Mouse (Mus musculus): ENCODE measurements at regions not wholly inside any gene's neighbourhood (a gene's known extent, or its start where the extent isn't known, plus 50 kb on each side); places are given as distances from the start of the nearest gene placed in this dataset.

- H3K9me3 ChIP-seq (replicated peaks): no peaks in the 10 kb centered on the region
- H3K36me3 ChIP-seq (replicated peaks): no peaks in the 10 kb centered on the region
- DNase-seq (ENCODE audit: low spot score) (no peak), ATAC-seq (ENCODE audit: extremely low read depth, insufficient number of reproducible peaks, low FRiP score, poor library complexity, severe bottlenecking) (no peak)
- no peak overlapping the region for H3K4me3 ChIP-seq (ENCODE audit: low read depth, low read length)
- no peaks in the 10 kb centered on the region for H3K27me3 ChIP-seq (ENCODE audit: insufficient read depth, low read length)
- no peaks in the 10 kb centered on the region for H3K4me1 ChIP-seq (ENCODE audit: insufficient read depth, low read depth, low read length)
- TF ChIP-seq GATA1 (IDR thresholded peaks at IDR 0.05; ENCODE audit: borderline replicate concordance, low read length) (no peak), CTCF (IDR thresholded peaks at IDR 0.05; ENCODE audit: low read depth, low read length) (no peak), TAL1 (conservative IDR thresholded peaks at IDR 0.05; ENCODE audit: low read depth, low read length) (no peak), GATA2 (IDR thresholded peaks at IDR 0.05; ENCODE audit: borderline replicate concordance, low read depth, low read length) (no peak), POLR2AphosphoS5 (IDR thresholded peaks at IDR 0.05; ENCODE audit: insufficient replicate concordance, low read depth, low read length) (no peak)
These were observed 99.1 kb downstream of the Tmem170b start for GRCm38 (mm10) chr13:41704806-41705205.

- Histone ChIP-seq H3K27me3 (ENCODE audit: insufficient read depth, low read length) (no peaks in the 10 kb centered on the region), H3K4me3 (ENCODE audit: low read depth, low read length) (no peak overlapping the region), H3K36me3 (replicated peaks) (no peaks in the 10 kb centered on the region), H3K4me1 (ENCODE audit: insufficient read depth, low read depth, low read length) (no peaks in the 10 kb centered on the region), H3K9me3 (replicated peaks) (no peaks in the 10 kb centered on the region)
- TF ChIP-seq GATA1 (IDR thresholded peaks at IDR 0.05; ENCODE audit: borderline replicate concordance, low read length): no peak
- TF ChIP-seq POLR2AphosphoS5 (IDR thresholded peaks at IDR 0.05; ENCODE audit: insufficient replicate concordance, low read depth, low read length): no peak
- TF ChIP-seq CTCF (IDR thresholded peaks at IDR 0.05; ENCODE audit: low read depth, low read length): no peak
- no peak for TF ChIP-seq TAL1 (conservative IDR thresholded peaks at IDR 0.05; ENCODE audit: low read depth, low read length)
- no peak for TF ChIP-seq GATA2 (IDR thresholded peaks at IDR 0.05; ENCODE audit: borderline replicate concordance, low read depth, low read length)
- DNase-seq (ENCODE audit: low spot score) (no peak), ATAC-seq (ENCODE audit: extremely low read depth, insufficient number of reproducible peaks, low FRiP score, poor library complexity, severe bottlenecking) (no peak)
These were observed 99.9 kb downstream of the Tmem170b start for GRCm38 (mm10) chr13:41705636-41706035.

GRCm38 (mm10) chr13:41707811-41708210, 102.1 kb downstream of the Tmem170b start:
- ATAC-seq (ENCODE audit: extremely low read depth, insufficient number of reproducible peaks, low FRiP score, poor library complexity, severe bottlenecking) (no peak), DNase-seq (ENCODE audit: low spot score) (no peak)
- Histone ChIP-seq H3K4me1 (ENCODE audit: insufficient read depth, low read depth, low read length) (no peaks in the 10 kb centered on the region), H3K9me3 (replicated peaks) (no peaks in the 10 kb centered on the region), H3K27me3 (ENCODE audit: insufficient read depth, low read length) (no peaks in the 10 kb centered on the region), H3K36me3 (replicated peaks) (no peaks in the 10 kb centered on the region), H3K4me3 (ENCODE audit: low read depth, low read length) (no peak overlapping the region)
- TF ChIP-seq TAL1 (conservative IDR thresholded peaks at IDR 0.05; ENCODE audit: low read depth, low read length) (no peak), CTCF (IDR thresholded peaks at IDR 0.05; ENCODE audit: low read depth, low read length) (no peak), GATA1 (IDR thresholded peaks at IDR 0.05; ENCODE audit: borderline replicate concordance, low read length) (no peak)

GRCm38 (mm10) chr13:41709071-41709470, 103.4 kb downstream of the Tmem170b start:
- no peaks in the 10 kb centered on the region for H3K4me1 ChIP-seq (ENCODE audit: insufficient read depth, low read depth, low read length)
- ATAC-seq (ENCODE audit: extremely low read depth, insufficient number of reproducible peaks, low FRiP score, poor library complexity, severe bottlenecking): no peak
- no peak overlapping the region for H3K4me3 ChIP-seq (ENCODE audit: low read depth, low read length)
- TF ChIP-seq GATA2 (IDR thresholded peaks at IDR 0.05; ENCODE audit: borderline replicate concordance, low read depth, low read length): no peak
- no peak for TF ChIP-seq CTCF (IDR thresholded peaks at IDR 0.05; ENCODE audit: low read depth, low read length)
- no peak for TF ChIP-seq POLR2AphosphoS5 (IDR thresholded peaks at IDR 0.05; ENCODE audit: insufficient replicate concordance, low read depth, low read length)
- TF ChIP-seq TAL1 (conservative IDR thresholded peaks at IDR 0.05; ENCODE audit: low read depth, low read length): no peak
- no peak for TF ChIP-seq GATA1 (IDR thresholded peaks at IDR 0.05; ENCODE audit: borderline replicate concordance, low read length)
- no peaks in the 10 kb centered on the region for H3K27me3 ChIP-seq (ENCODE audit: insufficient read depth, low read length)
- no peaks in the 10 kb centered on the region for H3K9me3 ChIP-seq (replicated peaks)
- H3K36me3 ChIP-seq (replicated peaks): no peaks in the 10 kb centered on the region
- DNase-seq (ENCODE audit: low spot score): no peak

GRCm38 (mm10) chr13:41709475-41710227, 103.9 kb downstream of the Tmem170b start:
- no peaks in the 10 kb centered on the region for H3K36me3 ChIP-seq (replicated peaks)
- no peak overlapping the region for H3K4me3 ChIP-seq (ENCODE audit: low read depth, low read length)
- TF ChIP-seq POLR2AphosphoS5 (IDR thresholded peaks at IDR 0.05; ENCODE audit: insufficient replicate concordance, low read depth, low read length) (no peak), CTCF (IDR thresholded peaks at IDR 0.05; ENCODE audit: low read depth, low read length) (no peak), TAL1 (conservative IDR thresholded peaks at IDR 0.05; ENCODE audit: low read depth, low read length) (no peak), GATA1 (IDR thresholded peaks at IDR 0.05; ENCODE audit: borderline replicate concordance, low read length) (no peak), GATA2 (IDR thresholded peaks at IDR 0.05; ENCODE audit: borderline replicate concordance, low read depth, low read length) (no peak)
- ATAC-seq (ENCODE audit: extremely low read depth, insufficient number of reproducible peaks, low FRiP score, poor library complexity, severe bottlenecking) (no peak), DNase-seq (ENCODE audit: low spot score) (peak; percentile 11)
- no peaks in the 10 kb centered on the region for H3K27me3 ChIP-seq (ENCODE audit: insufficient read depth, low read length)
- H3K4me1 ChIP-seq (ENCODE audit: insufficient read depth, low read depth, low read length): no peaks in the 10 kb centered on the region
- H3K9me3 ChIP-seq (replicated peaks): no peaks in the 10 kb centered on the region

- Histone ChIP-seq H3K4me3 (ENCODE audit: low read depth, low read length) (no peak overlapping the region), H3K27me3 (ENCODE audit: insufficient read depth, low read length) (no peaks in the 10 kb centered on the region), H3K36me3 (replicated peaks) (no peaks in the 10 kb centered on the region), H3K9me3 (replicated peaks) (no peaks in the 10 kb centered on the region), H3K4me1 (ENCODE audit: insufficient read depth, low read depth, low read length) (no peaks in the 10 kb centered on the region)
- TF ChIP-seq CTCF (IDR thresholded peaks at IDR 0.05; ENCODE audit: low read depth, low read length) (no peak), GATA2 (IDR thresholded peaks at IDR 0.05; ENCODE audit: borderline replicate concordance, low read depth, low read length) (no peak), POLR2AphosphoS5 (IDR thresholded peaks at IDR 0.05; ENCODE audit: insufficient replicate concordance, low read depth, low read length) (no peak), GATA1 (IDR thresholded peaks at IDR 0.05; ENCODE audit: borderline replicate concordance, low read length) (no peak), TAL1 (conservative IDR thresholded peaks at IDR 0.05; ENCODE audit: low read depth, low read length) (no peak)
- ATAC-seq (ENCODE audit: extremely low read depth, insufficient number of reproducible peaks, low FRiP score, poor library complexity, severe bottlenecking) (no peak), DNase-seq (ENCODE audit: low spot score) (no peak)
These were observed 106.9 kb downstream of the Tmem170b start for GRCm38 (mm10) chr13:41712616-41713015.

Measured in G1E (cell line).